16 mouse cellular contexts compared by ENCODE assay signal in genomic region chr11:120666617-120667016, GRCm38 (mm10). TPM values are rescaled to one million over a fixed set of nuclear protein-coding genes. Genes with fewer than 3 reads are reported as not detected.
DNase-seq lines count a peak whose midpoint lies in the region; ATAC-seq and TF ChIP-seq lines count a peak whose summit lies in the region.
"Had no signal": no experiment of that assay in that cellular context is flagged by ENCODE, and none has a peak within 500 bp of the region (broad histone marks: within the 10 kb centered on the region; RNA-seq: fewer than 3 reads in every experiment).

No protein-coding gene starts in this region.

- H3K9ac ChIP-seq in midbrain, embryonic 14.5 days (replicated peaks; ENCODE audit: low read length), result 0 out of 2 replicates have a peak overlapping the region, but pooled peaks have one; percentile 20
- no peak overlapping the region for H3K9ac ChIP-seq in midbrain, embryonic 11.5 days (ENCODE audit: low read length)
- H3K9ac ChIP-seq in embryonic facial prominence, embryonic 13.5 days, result peak overlapping the region; percentile 51
- H3K9ac ChIP-seq in midbrain, embryonic 15.5 days, result no peak overlapping the region
- H3K9ac ChIP-seq: embryonic facial prominence, embryonic 15.5 days; liver, embryonic 15.5 days had no signal

- intact Hi-C loops in gastrocnemius, adult 2 months (cut with DNase I), result no loop called here

- H3K4me2 ChIP-seq in midbrain, embryonic 14.5 days (ENCODE audit: low read length), result no peak overlapping the region
- no peak overlapping the region for H3K4me2 ChIP-seq in midbrain, embryonic 11.5 days
- peak overlapping the region; percentile 24; the same call in 1 of the 2 replicates for H3K4me2 ChIP-seq in embryonic facial prominence, embryonic 13.5 days
- H3K4me2 ChIP-seq in midbrain, embryonic 15.5 days, result no peak overlapping the region
- H3K4me2 ChIP-seq: embryonic facial prominence, embryonic 15.5 days; liver, embryonic 15.5 days had no signal

- TF ChIP-seq CTCF in gastrocnemius, adult 2 months (IDR thresholded peaks at IDR 0.05), result no peak
- no peak for TF ChIP-seq CTCF in cerebellum, adult 2 months (IDR thresholded peaks at IDR 0.05; ENCODE audit: borderline replicate concordance, insufficient read depth, low read depth, low read length)

- H3K27me3 ChIP-seq in midbrain, embryonic 14.5 days (ENCODE audit: control insufficient read depth, insufficient read depth, low read length), result peaks cover 15% of the 10 kb centered on the region
- peaks cover 20% of the 10 kb centered on the region for H3K27me3 ChIP-seq in midbrain, embryonic 11.5 days (ENCODE audit: control insufficient read depth, insufficient read depth, low read length)
- H3K27me3 ChIP-seq in embryonic facial prominence, embryonic 13.5 days, result peaks cover 35% of the 10 kb centered on the region
- no peaks in the 10 kb centered on the region for H3K27me3 ChIP-seq in cerebellum, adult 2 months (ENCODE audit: control insufficient read depth, insufficient read depth, low read length)
- peaks cover 29% of the 10 kb centered on the region for H3K27me3 ChIP-seq in midbrain, embryonic 15.5 days (replicated peaks)

- H3K27ac ChIP-seq in gastrocnemius, adult 2 months, result no peak overlapping the region
- H3K27ac ChIP-seq in midbrain, embryonic 14.5 days (replicated peaks; ENCODE audit: low read depth, low read length), result no peak overlapping the region
- no peak overlapping the region for H3K27ac ChIP-seq in midbrain, embryonic 11.5 days (ENCODE audit: low read depth, low read length)
- H3K27ac ChIP-seq in embryonic facial prominence, embryonic 13.5 days, result no peak overlapping the region
- H3K27ac ChIP-seq in cerebellum, adult 2 months (ENCODE audit: insufficient read depth, low read length), result no peak overlapping the region
- H3K27ac ChIP-seq in midbrain, embryonic 15.5 days, result no peak overlapping the region
- H3K27ac ChIP-seq: embryonic facial prominence, embryonic 15.5 days; layer of hippocampus, adult 2 months; liver, embryonic 15.5 days had no signal

- no peaks in the 10 kb centered on the region for H3K36me3 ChIP-seq in midbrain, embryonic 14.5 days (ENCODE audit: control insufficient read depth, insufficient read depth, low read length)
- no peaks in the 10 kb centered on the region for H3K36me3 ChIP-seq in midbrain, embryonic 11.5 days (ENCODE audit: control insufficient read depth, insufficient read depth, low read length)
- no peaks in the 10 kb centered on the region for H3K36me3 ChIP-seq in embryonic facial prominence, embryonic 13.5 days
- no peaks in the 10 kb centered on the region for H3K36me3 ChIP-seq in midbrain, embryonic 15.5 days (replicated peaks)
- H3K36me3 ChIP-seq: embryonic facial prominence, embryonic 15.5 days; G1E; liver, embryonic 15.5 days had no signal

- ATAC-seq in midbrain, embryonic 14.5 days (ENCODE audit: low FRiP score, low TSS enrichment), result no peak
- no peak for ATAC-seq in midbrain, embryonic 11.5 days (ENCODE audit: low FRiP score)
- ATAC-seq in embryonic facial prominence, embryonic 13.5 days (ENCODE audit: insufficient number of reproducible peaks, insufficient read depth, low FRiP score, low TSS enrichment, low read depth), result no peak
- no peak for ATAC-seq in monocyte, adult 5-6 weeks (replicated peaks; ENCODE audit: insufficient number of reproducible peaks, low FRiP score, low TSS enrichment, poor library complexity, severe bottlenecking)
- ATAC-seq in midbrain, embryonic 15.5 days (replicated peaks), result no peak
- ATAC-seq: forebrain, embryonic 14.5 days had no signal

- peak; percentile 38 for DNase-seq in gastrocnemius, adult 2 months
- DNase-seq in gastrocnemius, postnatal 25 days, result no peak
- peak; percentile 18 for DNase-seq in midbrain, embryonic 14.5 days
- no peak for DNase-seq in midbrain, embryonic 11.5 days (ENCODE audit: low spot score, missing footprints)
- DNase-seq in cerebellum, adult 2 months, result no peak
- DNase-seq: cerebellum, adult 9-10 months; gastrocnemius, postnatal 14 days had no signal

- no peak overlapping the region for H3K4me3 ChIP-seq in gastrocnemius, adult 2 months
- H3K4me3 ChIP-seq in midbrain, embryonic 14.5 days (replicated peaks; ENCODE audit: low read depth, low read length), result no peak overlapping the region
- H3K4me3 ChIP-seq in midbrain, embryonic 11.5 days (ENCODE audit: low read depth, low read length), result no peak overlapping the region
- 0 out of 2 replicates have a peak overlapping the region, but pooled peaks have one; percentile 7 for H3K4me3 ChIP-seq in embryonic facial prominence, embryonic 13.5 days
- H3K4me3 ChIP-seq in cerebellum, adult 2 months (replicated peaks; ENCODE audit: insufficient read depth, low read depth, low read length), result no peak overlapping the region
- H3K4me3 ChIP-seq in midbrain, embryonic 15.5 days, result no peak overlapping the region
- H3K4me3 ChIP-seq: embryonic facial prominence, embryonic 15.5 days; layer of hippocampus, adult 2 months; liver, embryonic 15.5 days had no signal

- 10% methylated on average over 3 of the region's 3 CpGs for WGBS in midbrain, embryonic 14.5 days
- WGBS in midbrain, embryonic 11.5 days, result 9% methylated on average over 3 of the region's 3 CpGs
- 1% methylated on average over 3 of the region's 3 CpGs for WGBS in embryonic facial prominence, embryonic 13.5 days
- WGBS in cerebellum, adult 2 months, result 28% methylated on average over 3 of the region's 3 CpGs
- WGBS in midbrain, embryonic 15.5 days, result 10% methylated on average over 3 of the region's 3 CpGs

- no peaks in the 10 kb centered on the region for H3K4me1 ChIP-seq in midbrain, embryonic 14.5 days (ENCODE audit: control insufficient read depth, insufficient read depth, low read length)
- no peaks in the 10 kb centered on the region for H3K4me1 ChIP-seq in midbrain, embryonic 11.5 days (ENCODE audit: control insufficient read depth, insufficient read depth, low read length)
- H3K4me1 ChIP-seq in embryonic facial prominence, embryonic 13.5 days, result peaks cover 9% of the 10 kb centered on the region
- H3K4me1 ChIP-seq in cerebellum, adult 2 months (ENCODE audit: control insufficient read depth, insufficient read depth, low read length), result no peaks in the 10 kb centered on the region
- H3K4me1 ChIP-seq in midbrain, embryonic 15.5 days, result no peaks in the 10 kb centered on the region
- H3K4me1 ChIP-seq: liver, embryonic 15.5 days had no signal

- no peak for TF ChIP-seq POLR2A in cerebellum, adult 2 months (IDR thresholded peaks at IDR 0.05; ENCODE audit: borderline replicate concordance, insufficient read depth, low read length)

- H3K9me3 ChIP-seq in midbrain, embryonic 14.5 days (ENCODE audit: control insufficient read depth, low read length), result no peaks in the 10 kb centered on the region
- H3K9me3 ChIP-seq in midbrain, embryonic 11.5 days (ENCODE audit: control insufficient read depth, low read length), result no peaks in the 10 kb centered on the region
- no peaks in the 10 kb centered on the region for H3K9me3 ChIP-seq in embryonic facial prominence, embryonic 13.5 days
- H3K9me3 ChIP-seq in midbrain, embryonic 15.5 days, result no peaks in the 10 kb centered on the region
- H3K9me3 ChIP-seq: embryonic facial prominence, embryonic 15.5 days; G1E; liver, embryonic 15.5 days had no signal

RNA-seq across cellular contexts. Expression of gene Notum, which starts 5.6 kb away (rescaled TPM):
- total RNA-seq in gastrocnemius, adult 2 months (2021), result not detected
- under 1 TPM in 1 of 2 experiments, not detected in 1; 0.18 TPM for total RNA-seq in gastrocnemius, postnatal 25 days (2021)
- 0.59 and 1.3 TPM in 2 replicates for polyA plus RNA-seq in midbrain, embryonic 14.5 days (2014; fragmentation: Nextera tagmentation; extraction: Ambion mirVana)
- polyA plus RNA-seq in midbrain, embryonic 11.5 days (2014; fragmentation: Nextera tagmentation; extraction: Ambion mirVana), result 0.90 and 1.4 TPM in 2 replicates
- 4.3 and 7.2 TPM in 2 replicates for polyA plus RNA-seq in embryonic facial prominence, embryonic 13.5 days (2015; fragmentation: Nextera tagmentation; extraction: Ambion mirVana)
- total RNA-seq in monocyte, adult 5-6 weeks (2017), result not detected in 3 replicates
- polyA plus RNA-seq in cerebellum, adult 2 months (2012; rRNA removed), result 5.9 TPM in 2 replicates
- polyA plus RNA-seq in midbrain, embryonic 15.5 days (2015; fragmentation: Nextera tagmentation; extraction: Ambion mirVana), result 1.4 and 1.8 TPM in 2 replicates
- polyA plus RNA-seq: G1E had no signal

RNA-seq across cellular contexts. Expression of gene Aspscr1, which starts 6.2 kb away (rescaled TPM):
- total RNA-seq in gastrocnemius, adult 2 months (2021), result 10 to 100 TPM; 31.2 to 32.4 TPM
- total RNA-seq in gastrocnemius, postnatal 25 days (2021), result 10 to 100 TPM; 25.8 to 28.8 TPM
- 136 and 141 TPM in 2 replicates for polyA plus RNA-seq in midbrain, embryonic 14.5 days (2014; fragmentation: Nextera tagmentation; extraction: Ambion mirVana)
- 101 and 113 TPM in 2 replicates for polyA plus RNA-seq in midbrain, embryonic 11.5 days (2014; fragmentation: Nextera tagmentation; extraction: Ambion mirVana)
- 109 and 123 TPM in 2 replicates for polyA plus RNA-seq in embryonic facial prominence, embryonic 13.5 days (2015; fragmentation: Nextera tagmentation; extraction: Ambion mirVana)
- total RNA-seq in monocyte, adult 5-6 weeks (2017), result 32.3 to 55.6 TPM (median 50.2 TPM) in 3 replicates
- 56.1 and 59.4 TPM in 2 replicates for polyA plus RNA-seq in cerebellum, adult 2 months (2012; rRNA removed)
- 149 and 158 TPM in 2 replicates for polyA plus RNA-seq in midbrain, embryonic 15.5 days (2015; fragmentation: Nextera tagmentation; extraction: Ambion mirVana)

RNA-seq across cellular contexts. Expression of gene Myadml2, which starts 18.7 kb away (rescaled TPM):
- total RNA-seq in gastrocnemius, adult 2 months (2021), result 100 to 1,000 TPM; 109 to 157 TPM
- 100 to 1,000 TPM; 121 to 134 TPM for total RNA-seq in gastrocnemius, postnatal 25 days (2021)
- 0.51 and 1.5 TPM in 2 replicates for polyA plus RNA-seq in midbrain, embryonic 14.5 days (2014; fragmentation: Nextera tagmentation; extraction: Ambion mirVana)
- 0.36 and 0.57 TPM in 2 replicates for polyA plus RNA-seq in midbrain, embryonic 11.5 days (2014; fragmentation: Nextera tagmentation; extraction: Ambion mirVana)
- polyA plus RNA-seq in embryonic facial prominence, embryonic 13.5 days (2015; fragmentation: Nextera tagmentation; extraction: Ambion mirVana), result not detected in 2 replicates
- not detected in 3 replicates for total RNA-seq in monocyte, adult 5-6 weeks (2017)
- polyA plus RNA-seq in cerebellum, adult 2 months (2012; rRNA removed), result 3.3 and 4.5 TPM in 2 replicates
- 0.90 and 1.2 TPM in 2 replicates for polyA plus RNA-seq in midbrain, embryonic 15.5 days (2015; fragmentation: Nextera tagmentation; extraction: Ambion mirVana)
- total RNA-seq: G1E had no signal
- polyA plus RNA-seq: G1E; kidney, embryonic 14.5 days had no signal

RNA-seq across cellular contexts. Expression of gene Pycr1, which starts 23.0 kb away (rescaled TPM):
- 1 to 10 TPM; 3.5 to 3.8 TPM for total RNA-seq in gastrocnemius, adult 2 months (2021)
- total RNA-seq in gastrocnemius, postnatal 25 days (2021), result 1 to 10 TPM; 6.7 to 6.8 TPM
- 17.0 and 18.5 TPM in 2 replicates for polyA plus RNA-seq in midbrain, embryonic 14.5 days (2014; fragmentation: Nextera tagmentation; extraction: Ambion mirVana)
- polyA plus RNA-seq in midbrain, embryonic 11.5 days (2014; fragmentation: Nextera tagmentation; extraction: Ambion mirVana), result 32.4 and 32.8 TPM in 2 replicates
- 27.7 and 34.9 TPM in 2 replicates for polyA plus RNA-seq in embryonic facial prominence, embryonic 13.5 days (2015; fragmentation: Nextera tagmentation; extraction: Ambion mirVana)
- total RNA-seq in monocyte, adult 5-6 weeks (2017), result 0.57 to 0.58 TPM in 2 of 3 replicates, not detected in the other
- 2.1 and 2.3 TPM in 2 replicates for polyA plus RNA-seq in cerebellum, adult 2 months (2012; rRNA removed)
- 18.2 and 21.2 TPM in 2 replicates for polyA plus RNA-seq in midbrain, embryonic 15.5 days (2015; fragmentation: Nextera tagmentation; extraction: Ambion mirVana)

RNA-seq across cellular contexts. Expression of gene Mafg, which starts 33.2 kb away (rescaled TPM):
- 10 to 100 TPM; 53.1 to 68.2 TPM for total RNA-seq in gastrocnemius, adult 2 months (2021)
- total RNA-seq in gastrocnemius, postnatal 25 days (2021), result 10 to 100 TPM; 41.8 to 47.1 TPM
- 37.4 and 42.5 TPM in 2 replicates for polyA plus RNA-seq in midbrain, embryonic 14.5 days (2014; fragmentation: Nextera tagmentation; extraction: Ambion mirVana)
- polyA plus RNA-seq in midbrain, embryonic 11.5 days (2014; fragmentation: Nextera tagmentation; extraction: Ambion mirVana), result 18.0 and 19.7 TPM in 2 replicates
- polyA plus RNA-seq in embryonic facial prominence, embryonic 13.5 days (2015; fragmentation: Nextera tagmentation; extraction: Ambion mirVana), result 22.0 and 30.0 TPM in 2 replicates
- 28.8 to 34.0 TPM (median 33.8 TPM) in 3 replicates for total RNA-seq in monocyte, adult 5-6 weeks (2017)
- 60.5 and 65.3 TPM in 2 replicates for polyA plus RNA-seq in cerebellum, adult 2 months (2012; rRNA removed)
- 42.0 and 45.2 TPM in 2 replicates for polyA plus RNA-seq in midbrain, embryonic 15.5 days (2015; fragmentation: Nextera tagmentation; extraction: Ambion mirVana)

Comparison
In these comparisons a context has a peak if more than half of its experiments do, and no peak if none do; other contexts are left out.
1. DNase-seq: peak in gastrocnemius, adult 2 months (single experiment) and midbrain, embryonic 14.5 days (single experiment); none in gastrocnemius, postnatal 25 days (single experiment), midbrain, embryonic 11.5 days (single experiment) and cerebellum, adult 2 months (0 of 2).
2. H3K9ac ChIP-seq: peak in midbrain, embryonic 14.5 days (single experiment) and embryonic facial prominence, embryonic 13.5 days (single experiment); none in midbrain, embryonic 11.5 days (single experiment) and midbrain, embryonic 15.5 days (single experiment).